Mouse (Mus musculus): ENCODE measurements around the gene Traf2. TPM values are rescaled to one million over a fixed set of nuclear protein-coding genes. Genes with fewer than 3 reads are reported as not detected.

Traf2 gene
- polyA plus RNA-seq, 1 experiment from 2014 or later: 18.9 TPM

- H3K4me2 ChIP-seq: no peak overlapping the region
- WGBS: 94% methylated on average over 2 of the region's 2 CpGs
- no peak overlapping the region for H3K27ac ChIP-seq
- no peak overlapping the region for H3K4me3 ChIP-seq
- H3K36me3 ChIP-seq (replicated peaks): no peaks in the 10 kb centered on the region; the same call in 1 of the 2 replicates
- H3K9me3 ChIP-seq: no peaks in the 10 kb centered on the region
- peaks cover 23% of the 10 kb centered on the region for H3K27me3 ChIP-seq (replicated peaks)
- H3K9ac ChIP-seq: no peak overlapping the region
- peaks cover 38% of the 10 kb centered on the region for H3K4me1 ChIP-seq
- no peak for ATAC-seq (replicated peaks)
Measured at GRCm38 (mm10) chr2:25573068-25573467, 26.3 kb upstream of the Traf2 start.

GRCm38 (mm10) chr2:25571221-25571620 lies 24.5 kb upstream of the Traf2 start:
- no peaks in the 10 kb centered on the region for H3K9me3 ChIP-seq
- H3K27me3 ChIP-seq (replicated peaks): peaks cover 4% of the 10 kb centered on the region
- H3K4me3 ChIP-seq: no peak overlapping the region
- 91% methylated on average over 4 of the region's 4 CpGs for WGBS
- no peak overlapping the region for H3K27ac ChIP-seq
- H3K9ac ChIP-seq: no peak overlapping the region
- H3K4me2 ChIP-seq: no peak overlapping the region
- ATAC-seq (replicated peaks): no peak
- H3K36me3 ChIP-seq (replicated peaks): no peaks in the 10 kb centered on the region; the same call in 1 of the 2 replicates
- peaks cover 26% of the 10 kb centered on the region for H3K4me1 ChIP-seq

GRCm38 (mm10) chr2:25569323-25569722 lies 22.6 kb upstream of the Traf2 start:
- Histone ChIP-seq H3K4me3 (no peak overlapping the region), H3K9me3 (no peaks in the 10 kb centered on the region), H3K4me1 (peaks cover 19% of the 10 kb centered on the region), H3K27me3 (replicated peaks) (no peaks in the 10 kb centered on the region), H3K36me3 (replicated peaks) (peaks cover 5% of the 10 kb centered on the region; the same call in 1 of the 2 replicates), H3K27ac (no peak overlapping the region), H3K9ac (no peak overlapping the region), H3K4me2 (no peak overlapping the region)
- no peak for ATAC-seq (replicated peaks)
- WGBS: 94% methylated on average over 3 of the region's 3 CpGs

GRCm38 (mm10) chr2:25568473-25569019 lies 21.8 kb upstream of the Traf2 start:
- no peak overlapping the region for H3K27ac ChIP-seq
- H3K4me2 ChIP-seq: no peak overlapping the region
- whole genome bisulfite sequencing: 81% methylated on average over 6 of the region's 6 CpGs
- H3K27me3 ChIP-seq (replicated peaks): no peaks in the 10 kb centered on the region
- H3K9ac ChIP-seq: no peak overlapping the region
- H3K4me3 ChIP-seq: no peak overlapping the region
- peaks cover 12% of the 10 kb centered on the region for H3K4me1 ChIP-seq
- no peaks in the 10 kb centered on the region for H3K9me3 ChIP-seq
- ATAC-seq (replicated peaks): no peak
- H3K36me3 ChIP-seq (replicated peaks): peaks cover 12% of the 10 kb centered on the region; the same call in 1 of the 2 replicates

GRCm38 (mm10) chr2:25566558-25566957 lies 19.8 kb upstream of the Traf2 start:
- H3K27ac ChIP-seq: no peak overlapping the region
- H3K36me3 ChIP-seq (replicated peaks): peaks cover 31% of the 10 kb centered on the region
- 87% methylated on average over 6 of the region's 6 CpGs for WGBS
- H3K4me3 ChIP-seq: no peak overlapping the region
- H3K9ac ChIP-seq: no peak overlapping the region
- no peaks in the 10 kb centered on the region for H3K4me1 ChIP-seq
- H3K4me2 ChIP-seq: no peak overlapping the region
- ATAC-seq (replicated peaks): no peak
- no peaks in the 10 kb centered on the region for H3K9me3 ChIP-seq
- no peaks in the 10 kb centered on the region for H3K27me3 ChIP-seq (replicated peaks)

- Histone ChIP-seq H3K4me1 (no peaks in the 10 kb centered on the region), H3K9ac (no peak overlapping the region), H3K36me3 (replicated peaks) (peaks cover 39% of the 10 kb centered on the region), H3K4me2 (no peak overlapping the region), H3K27ac (no peak overlapping the region), H3K9me3 (no peaks in the 10 kb centered on the region), H3K4me3 (no peak overlapping the region), H3K27me3 (replicated peaks) (no peaks in the 10 kb centered on the region)
- ATAC-seq (replicated peaks): no peak
- 87% methylated on average over 8 of the region's 8 CpGs for WGBS
Measured at GRCm38 (mm10) chr2:25565741-25566140, 19.0 kb upstream of the Traf2 start.

GRCm38 (mm10) chr2:25561946-25562345 lies 15.2 kb upstream of the Traf2 start:
- Histone ChIP-seq H3K4me1 (peaks cover 18% of the 10 kb centered on the region), H3K9me3 (no peaks in the 10 kb centered on the region), H3K9ac (no peak overlapping the region), H3K4me3 (no peak overlapping the region), H3K27me3 (replicated peaks) (no peaks in the 10 kb centered on the region), H3K36me3 (replicated peaks) (peaks cover 42% of the 10 kb centered on the region), H3K4me2 (no peak overlapping the region), H3K27ac (no peak overlapping the region)
- WGBS: 84% methylated on average over 9 of the region's 9 CpGs
- no peak for ATAC-seq (replicated peaks)

GRCm38 (mm10) chr2:25560551-25560950 lies 13.8 kb upstream of the Traf2 start:
- WGBS: 93% methylated on average over 8 of the region's 8 CpGs
- peaks cover 42% of the 10 kb centered on the region for H3K36me3 ChIP-seq (replicated peaks)
- no peak overlapping the region for H3K4me2 ChIP-seq

GRCm38 (mm10) chr2:25558774-25559173 lies 12.0 kb upstream of the Traf2 start:
- WGBS: 73% methylated on average over 6 of the region's 6 CpGs
- Histone ChIP-seq H3K27ac (no peak overlapping the region), H3K36me3 (replicated peaks) (peaks cover 33% of the 10 kb centered on the region)

More at GRCm38 (mm10) chr2:25560551-25560950, 13.8 kb upstream of the Traf2 start:
- Histone ChIP-seq H3K9ac (no peak overlapping the region), H3K4me3 (no peak overlapping the region), H3K9me3 (no peaks in the 10 kb centered on the region), H3K27ac (no peak overlapping the region), H3K27me3 (replicated peaks) (no peaks in the 10 kb centered on the region), H3K4me1 (peaks cover 25% of the 10 kb centered on the region)
- ATAC-seq (replicated peaks): no peak

GRCm38 (mm10) chr2:25557964-25558360 lies 11.2 kb upstream of the Traf2 start:
- WGBS: under 1% methylated on average over 24 of the region's 24 CpGs
- H3K9ac ChIP-seq: peak overlapping the region; percentile 81
- peak overlapping the region; percentile 83 for H3K27ac ChIP-seq
- H3K27me3 ChIP-seq (replicated peaks): no peaks in the 10 kb centered on the region
- H3K4me3 ChIP-seq: peak overlapping the region; percentile 76
- peaks cover 25% of the 10 kb centered on the region for H3K4me1 ChIP-seq
- peaks cover 25% of the 10 kb centered on the region for H3K36me3 ChIP-seq (replicated peaks)
- ATAC-seq (replicated peaks): peak; percentile 64; the same call in 1 of the 2 replicates
- H3K4me2 ChIP-seq: peak overlapping the region; percentile 89
- H3K9me3 ChIP-seq: no peaks in the 10 kb centered on the region

More at GRCm38 (mm10) chr2:25558774-25559173, 12.0 kb upstream of the Traf2 start:
- Histone ChIP-seq H3K9me3 (no peaks in the 10 kb centered on the region), H3K4me1 (peaks cover 25% of the 10 kb centered on the region), H3K27me3 (replicated peaks) (no peaks in the 10 kb centered on the region), H3K9ac (peak overlapping the region; percentile 81), H3K4me3 (peak overlapping the region; percentile 76), H3K4me2 (peak overlapping the region; percentile 89)
- ATAC-seq (replicated peaks): no peak

- H3K27me3 ChIP-seq (replicated peaks): no peaks in the 10 kb centered on the region
- peaks cover 25% of the 10 kb centered on the region for H3K4me1 ChIP-seq
- ATAC-seq (replicated peaks): peak; percentile 99
- H3K27ac ChIP-seq: peak within 1 kb of the TSS; percentile 83
- peak within 1 kb of the TSS; percentile 81 for H3K9ac ChIP-seq
- under 1% methylated on average over 61 of the region's 61 CpGs for WGBS
- peak within 1 kb of the TSS; percentile 89 for H3K4me2 ChIP-seq
- H3K9me3 ChIP-seq: no peaks in the 10 kb centered on the region
- H3K36me3 ChIP-seq (replicated peaks): peaks cover 20% of the 10 kb centered on the region; the same call in 1 of the 2 replicates
- H3K4me3 ChIP-seq: peak within 1 kb of the TSS; percentile 76
Measured at GRCm38 (mm10) chr2:25557221-25557963, 10.7 kb upstream of the Traf2 start, which contains the start of gene Edf1. Gene Edf1, plus strand, starts transcription at chr2:25557847.

GRCm38 (mm10) chr2:25556296-25556695 lies 9.6 kb upstream of the Traf2 start:
- no peaks in the 10 kb centered on the region for H3K9me3 ChIP-seq
- ATAC-seq (replicated peaks): no peak
- H3K27me3 ChIP-seq (replicated peaks): no peaks in the 10 kb centered on the region
- no peak overlapping the region for H3K27ac ChIP-seq
- H3K9ac ChIP-seq: no peak overlapping the region
- no peak overlapping the region for H3K4me2 ChIP-seq
- H3K36me3 ChIP-seq (replicated peaks): peaks cover 9% of the 10 kb centered on the region; the same call in 1 of the 2 replicates
- WGBS: 66% methylated on average over 1 of the region's 1 CpGs
- no peak overlapping the region for H3K4me3 ChIP-seq
- peaks cover 25% of the 10 kb centered on the region for H3K4me1 ChIP-seq

Data from midbrain, embryonic 15.5 days (tissue).